Mouse (Mus musculus) bone marrow, adult 2 months (tissue): ENCODE measurements around the gene Mettl15.

ENCODE experiments used
- CTCF ChIP-seq: fragments of 200-500 bp; IDR thresholded peaks from 2 replicates; pipeline ENCODE4 v1.5.1; 2011; ENCODE audit warnings: low read length, control low read depth; ENCODE audit not compliant: control insufficient read depth, insufficient read depth
- POLR2A ChIP-seq: fragments of 200-500 bp; IDR thresholded peaks from 2 replicates; pipeline ENCODE4 v1.6.1; 2011; ENCODE audit warnings: low read depth, mild to moderate bottlenecking, control low read depth, low read length, borderline replicate concordance; ENCODE audit not compliant: control insufficient read depth

- TF ChIP-seq CTCF (no peak), POLR2A (no peak)
These were observed 133.3 kb downstream of the Mettl15 start for GRCm38 (mm10) chr2:109147292-109147691.
